In genomic region chr5:23505578-23505977, GRCm38 (mm10) we compare ENCODE assay signal across 23 mouse cellular contexts.
"Had no signal": no experiment of that assay in that cellular context is flagged by ENCODE, and none has a peak within 500 bp of the region (broad histone marks: within the 10 kb centered on the region; RNA-seq: fewer than 3 reads in every experiment).

No protein-coding gene starts in this region.

- H3K4me1 ChIP-seq: liver, embryonic 12.5 days; liver, embryonic 15.5 days; lung, embryonic 15.5 days; megakaryocyte, embryonic 14.5 days; midbrain, embryonic 13.5 days; neural tube, embryonic 13.5 days had no signal

- H3K4me2 ChIP-seq: limb, embryonic 13.5 days; liver, embryonic 12.5 days; liver, embryonic 15.5 days; lung, embryonic 15.5 days; midbrain, embryonic 13.5 days; neural tube, embryonic 13.5 days had no signal

- ATAC-seq: liver, embryonic 12.5 days; midbrain, embryonic 13.5 days; midbrain, embryonic 16.5 days had no signal

- H3K27ac ChIP-seq: layer of hippocampus, adult 2 months; limb, embryonic 10.5 days; limb, embryonic 13.5 days; liver, embryonic 12.5 days; liver, embryonic 15.5 days; lung, embryonic 15.5 days; midbrain, embryonic 10.5 days; midbrain, embryonic 13.5 days; neural tube, embryonic 13.5 days had no signal

- H3K27me3 ChIP-seq: limb, embryonic 13.5 days; liver, embryonic 12.5 days; liver, embryonic 15.5 days; lung, embryonic 15.5 days; megakaryocyte, embryonic 14.5 days; midbrain, embryonic 13.5 days; neural tube, embryonic 13.5 days had no signal

- H3K9me3 ChIP-seq: limb, embryonic 10.5 days; limb, embryonic 13.5 days; liver, embryonic 12.5 days; liver, embryonic 15.5 days; lung, embryonic 15.5 days; megakaryocyte, embryonic 14.5 days; midbrain, embryonic 10.5 days; midbrain, embryonic 13.5 days; neural tube, embryonic 13.5 days had no signal

- DNase-seq: kidney, adult 9 months; kidney, postnatal 14 days; kidney, postnatal 4 days; layer of hippocampus, adult 9-11 months; liver; lung, adult 18-20 months; lung, postnatal 10 days; lung, postnatal 36 days; right cerebral cortex, postnatal 14 days; right cerebral cortex, postnatal 4 days; thymus, postnatal 25 days had no signal

- H3K9ac ChIP-seq: limb, embryonic 13.5 days; liver, embryonic 12.5 days; liver, embryonic 15.5 days; lung, embryonic 15.5 days; midbrain, embryonic 13.5 days; neural tube, embryonic 13.5 days had no signal

- H3K4me3 ChIP-seq: layer of hippocampus, adult 2 months; limb, embryonic 10.5 days; limb, embryonic 13.5 days; liver, embryonic 12.5 days; liver, embryonic 15.5 days; lung, embryonic 15.5 days; megakaryocyte, embryonic 14.5 days; midbrain, embryonic 10.5 days; midbrain, embryonic 13.5 days; myocyte; neural tube, embryonic 13.5 days had no signal
